Mouse (Mus musculus) MN1 (cell line): Measurements from ENCODE around the gene Tle4.

Source experiments
- DNase-seq: peaks from one replicate; pipeline ENCODE4 v3.0.0-alpha.2; 2016; ENCODE audit warnings: low spot score

Tle4 gene

GRCm38 (mm10) chr19:14406603-14407002 is 191.2 kb downstream of the Tle4 start:
- DNase-seq = no peak
